Mouse (Mus musculus) yolk sac, embryonic 10.5 days (tissue): ENCODE results near the gene Olfr267.
A peak's percentile ranks its signal among the peaks of the same experiment; 100 is the strongest.

Experiments used
- DNase-seq: peaks from one replicate; pipeline ENCODE4 v3.0.0-alpha.2; 2017; ENCODE audit warnings: low spot score

The Olfr267 gene

GRCm38 (mm10) chr4:58787616-58788015 is at the start of gene Olfr267:
Gene Olfr267, minus strand, starts transcription at chr4:58787716.
- DNase-seq, result no peak

- DNase-seq, result no peak
Measured at GRCm38 (mm10) chr4:58832908-58833307, 45.4 kb upstream of the Olfr267 start.

GRCm38 (mm10) chr4:58825921-58826320 is 38.4 kb upstream of the Olfr267 start:
- DNase-seq, result no peak

GRCm38 (mm10) chr4:58786659-58787058 is 857 bp downstream of the Olfr267 start:
- no peak for DNase-seq

GRCm38 (mm10) chr4:58763417-58763816 is 24.1 kb downstream of the Olfr267 start:
- DNase-seq, result no peak

- DNase-seq, result no peak
Measured at GRCm38 (mm10) chr4:58749510-58749909, 38.0 kb downstream of the Olfr267 start.

- no peak for DNase-seq
Measured at GRCm38 (mm10) chr4:58749101-58749500, 38.4 kb downstream of the Olfr267 start.

GRCm38 (mm10) chr4:58745583-58746222 is 41.8 kb downstream of the Olfr267 start:
- DNase-seq, result peak; percentile 30

- no peak for DNase-seq
Measured at GRCm38 (mm10) chr4:58736867-58737633, 50.5 kb downstream of the Olfr267 start.
